Mouse (Mus musculus) hindbrain, postnatal 0 days (tissue): ENCODE results near the gene Vmn1r157. TPM values are rescaled to one million over a fixed set of nuclear protein-coding genes. Genes with fewer than 3 reads are reported as not detected.
"Not testable (repeated sequence)": the region's sequence is repeated elsewhere in the genome, so short reads cannot be mapped to it uniquely, and the experiment has no call there.

ENCODE experiments used
- ATAC-seq: fragments of 200-750 bp; cut with Nextera tagmentation; 2 replicates; pipeline ENCODE4 v1.8.0; 2017; ENCODE audit warnings: mild to moderate bottlenecking, moderate TSS enrichment, moderate library complexity
- DNase-seq: peaks from one replicate; pipeline ENCODE4 v3.0.0-alpha.2; 2015; ENCODE audit warnings: low spot score
- H3K27ac ChIP-seq: fragments of 300-500 bp; sonication (generic); 2 replicates; pipeline ENCODE4 v1.5.1; 2014; ENCODE audit warnings: mild to moderate bottlenecking
- H3K27me3 ChIP-seq: fragments of 300-500 bp; sonication (generic); 2 replicates; pipeline ENCODE4 v1.6.1; 2014; ENCODE audit warnings: low read length, mixed read lengths; ENCODE audit not compliant: insufficient read depth
- H3K36me3 ChIP-seq: fragments of 300-500 bp; sonication (generic); 2 replicates; pipeline ENCODE4 v1.6.1; 2014; ENCODE audit warnings: low read length, mixed read lengths; ENCODE audit not compliant: insufficient read depth
- H3K4me1 ChIP-seq: fragments of 300-500 bp; sonication (generic); 2 replicates; pipeline ENCODE4 v1.6.1; 2014; ENCODE audit warnings: antibody characterized with exemption, low read length, mixed read lengths; ENCODE audit not compliant: insufficient read depth
- H3K4me2 ChIP-seq: fragments of 300-500 bp; sonication (generic); 2 replicates; pipeline ENCODE4 v1.6.1; 2014; ENCODE audit warnings: low read depth, mild to moderate bottlenecking, low read length, moderate library complexity, mixed read lengths
- H3K4me3 ChIP-seq: fragments of 300-500 bp; sonication (generic); 2 replicates; pipeline ENCODE4 v1.5.1; 2014; ENCODE audit warnings: low read length
- H3K9ac ChIP-seq: fragments of 300-500 bp; sonication (generic); replicated peaks from 2 replicates; pipeline ENCODE4 v1.6.1; 2014; ENCODE audit warnings: mild to moderate bottlenecking, low read length, moderate library complexity, mixed read lengths
- H3K9me3 ChIP-seq: fragments of 300-500 bp; sonication (generic); 2 replicates; pipeline ENCODE4 v1.6.1; 2016; ENCODE audit warnings: low read length, mixed read lengths
- WGBS: fragments of 180-500 bp; shearing (Covaris S2); extraction: QIAGEN DNeasy Blood & Tissue Kit; methylation state at CpG from one replicate; pipeline ENCODE4 v1.1.7; 2014; 5-methylcytosine and 5-hydroxymethylcytosine counted together
- polyA plus RNA-seq: library from polyadenylated mRNA; unstranded; fragments of >200 nt; fragmentation: Nextera tagmentation; extraction: Ambion mirVana; gene quantifications from 2 replicates; pipeline ENCODE4 v1.2.1, GENCODE M21; 2015
- total RNA-seq: library from RNA; depleted of rRNA; stranded (reverse); fragments of >200 nt; gene quantifications from 2 replicates; pipeline ENCODE4 v1.2.3, GENCODE M21; 2014; rRNA removed

Vmn1r157 gene
- total RNA-seq = not detected in 2 replicates
- polyA plus RNA-seq = not detected in 2 replicates

- not testable (repeated sequence) for H3K4me1 ChIP-seq, H3K36me3 ChIP-seq, DNase-seq, H3K27me3 ChIP-seq, H3K27ac ChIP-seq, ATAC-seq, H3K4me3 ChIP-seq, H3K4me2 ChIP-seq, H3K9ac ChIP-seq, H3K9me3 ChIP-seq
- 37% methylated on average over 2 of the region's 3 CpGs for WGBS
Measured at GRCm38 (mm10) chr7:22761397-22761796, at the start of gene Vmn1r157. Gene Vmn1r157 (plus strand): TSS chr7:22761697.

- H3K4me1 ChIP-seq, H3K27me3 ChIP-seq, DNase-seq, H3K9me3 ChIP-seq, H3K27ac ChIP-seq, H3K4me2 ChIP-seq, H3K36me3 ChIP-seq, ATAC-seq, H3K4me3 ChIP-seq, H3K9ac ChIP-seq: not testable (repeated sequence)
- WGBS = no CpG with 5 or more reads among the region's 1 CpGs
Measured at GRCm38 (mm10) chr7:22719610-22720009, 41.9 kb upstream of the Vmn1r157 start, which contains the start of gene Gm4567. Gene Gm4567 (minus strand): TSS chr7:22719710.

GRCm38 (mm10) chr7:22775981-22776380 is 14.5 kb downstream of the Vmn1r157 start:
- not testable (repeated sequence) for DNase-seq, H3K4me2 ChIP-seq, H3K4me3 ChIP-seq, H3K9ac ChIP-seq, H3K27me3 ChIP-seq, H3K27ac ChIP-seq, H3K4me1 ChIP-seq, H3K9me3 ChIP-seq, H3K36me3 ChIP-seq, ATAC-seq
- 88% methylated on average over 1 of the region's 11 CpGs for WGBS

GRCm38 (mm10) chr7:22790682-22791081 is 29.2 kb downstream of the Vmn1r157 start, which contains the start of gene Vmn1r158:
Gene Vmn1r158 (minus strand): TSS chr7:22790782.
- not testable (repeated sequence) for H3K9me3 ChIP-seq, H3K36me3 ChIP-seq, H3K9ac ChIP-seq, H3K4me3 ChIP-seq, H3K4me2 ChIP-seq, ATAC-seq, H3K4me1 ChIP-seq, H3K27me3 ChIP-seq, DNase-seq, H3K27ac ChIP-seq
- 58% methylated on average over 2 of the region's 2 CpGs for WGBS

Other genes with a start within 250 kb of the Vmn1r157 start
- not detected in 2 replicates for gene Vmn1r152, start 238.7 kb upstream of the Vmn1r157 start, total RNA-seq
- gene Vmn1r152, start 238.7 kb upstream of the Vmn1r157 start, polyA plus RNA-seq = not detected in 2 replicates
- gene Gm8677, start 226.8 kb upstream of the Vmn1r157 start, total RNA-seq = not detected in 2 replicates
- gene Gm8677, start 226.8 kb upstream of the Vmn1r157 start, polyA plus RNA-seq = not detected in 2 replicates
- gene Gm4201, start 196.4 kb upstream of the Vmn1r157 start, total RNA-seq = not detected in 2 replicates
- gene Gm4201, start 196.4 kb upstream of the Vmn1r157 start, polyA plus RNA-seq = not detected in 2 replicates
- not detected in 2 replicates for gene Gm4565, start 173.6 kb upstream of the Vmn1r157 start, total RNA-seq
- not detected in 2 replicates for gene Gm4565, start 173.6 kb upstream of the Vmn1r157 start, polyA plus RNA-seq
- not detected in 2 replicates for gene Vmn1r155, start 103.7 kb upstream of the Vmn1r157 start, total RNA-seq
- not detected in 2 replicates for gene Vmn1r155, start 103.7 kb upstream of the Vmn1r157 start, polyA plus RNA-seq
- gene Gm8693, start 69.4 kb upstream of the Vmn1r157 start, total RNA-seq = not detected in 2 replicates
- not detected in 2 replicates for gene Gm8693, start 69.4 kb upstream of the Vmn1r157 start, polyA plus RNA-seq
- not detected in 2 replicates for gene Gm4567, start 42.0 kb upstream of the Vmn1r157 start, total RNA-seq
- not detected in 2 replicates for gene Gm4567, start 42.0 kb upstream of the Vmn1r157 start, polyA plus RNA-seq
- gene Vmn1r158, start 29.1 kb downstream of the Vmn1r157 start, total RNA-seq = not detected in 2 replicates
- gene Vmn1r158, start 29.1 kb downstream of the Vmn1r157 start, polyA plus RNA-seq = not detected in 2 replicates
- gene Vmn1r159, start 81.9 kb downstream of the Vmn1r157 start, total RNA-seq = not detected in 2 replicates
- gene Vmn1r159, start 81.9 kb downstream of the Vmn1r157 start, polyA plus RNA-seq = not detected in 2 replicates
- gene Vmn1r160, start 109.5 kb downstream of the Vmn1r157 start, total RNA-seq = not detected in 2 replicates
- not detected in 2 replicates for gene Vmn1r160, start 109.5 kb downstream of the Vmn1r157 start, polyA plus RNA-seq
- not detected in 2 replicates for gene Gm4214, start 223.0 kb downstream of the Vmn1r157 start, total RNA-seq
- not detected in 2 replicates for gene Gm4214, start 223.0 kb downstream of the Vmn1r157 start, polyA plus RNA-seq